Mouse (Mus musculus): Measurements from ENCODE around the gene Ctcf. TPM values are rescaled to one million over a fixed set of nuclear protein-coding genes. Genes with fewer than 3 reads are reported as not detected.

The Ctcf gene
- total and polyA plus RNA-seq, 2 experiments: 6.6 to 15.6 TPM

DNA sequence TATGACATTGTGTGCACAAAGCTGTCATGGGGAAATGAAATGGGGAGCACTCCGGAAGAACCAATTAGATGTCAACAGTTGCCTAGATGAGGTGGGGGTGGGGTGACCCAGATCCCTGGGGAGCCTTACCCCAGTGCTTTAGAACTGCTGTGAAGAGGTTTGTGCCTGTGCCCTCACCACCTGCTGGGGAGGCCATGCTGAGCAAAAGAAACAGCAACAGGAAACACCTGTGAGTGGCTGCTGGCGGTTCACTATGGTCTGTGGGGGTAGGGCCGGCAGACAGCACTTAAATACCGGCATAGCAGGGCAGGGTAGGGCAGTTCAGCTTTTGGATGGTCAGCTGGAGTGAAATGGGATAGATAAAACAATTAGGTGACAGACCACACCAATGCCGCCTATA lies 13.2 kb upstream of the Ctcf start:
- H3K4me1 ChIP-seq (ENCODE audit: control insufficient read depth, insufficient read depth, low read length): no peaks in the 10 kb centered on the region
- no peak overlapping the region for H3K9ac ChIP-seq (ENCODE audit: low read depth, low read length)
- H3K36me3 ChIP-seq (ENCODE audit: control insufficient read depth, insufficient read depth, low read length): no peaks in the 10 kb centered on the region
- no peak for TF ChIP-seq CTCF (IDR thresholded peaks at IDR 0.05; ENCODE audit: low read depth, low read length)
- WGBS: 64% methylated on average over 5 of the region's 5 CpGs
- no peak overlapping the region; the same call in 1 of the 2 replicates for H3K27ac ChIP-seq (replicated peaks; ENCODE audit: insufficient read depth, low read depth, low read length)
- DNase-seq (ENCODE audit: extremely low read depth, low read depth, low spot score): no peak
- no peak overlapping the region for H3K4me3 ChIP-seq (ENCODE audit: insufficient read depth, low read depth, low read length)
- H3K27me3 ChIP-seq (ENCODE audit: control insufficient read depth, insufficient read depth, low read length): no peaks in the 10 kb centered on the region
- no peaks in the 10 kb centered on the region for H3K79me2 ChIP-seq (ENCODE audit: control insufficient read depth, insufficient read depth, low read length)

- TF ChIP-seq POLR2A (IDR thresholded peaks at IDR 0.05; ENCODE audit: extremely low read depth, insufficient read depth, low read length) (no peak), CTCF (IDR thresholded peaks at IDR 0.05; ENCODE audit: low read depth, low read length) (no peak)
- DNase-seq (ENCODE audit: extremely low read depth, low read depth, low spot score): no peak
- Histone ChIP-seq H3K4me3 (ENCODE audit: insufficient read depth, low read depth, low read length) (no peak overlapping the region), H3K4me1 (ENCODE audit: control insufficient read depth, insufficient read depth, low read length) (no peaks in the 10 kb centered on the region), H3K79me2 (ENCODE audit: control insufficient read depth, insufficient read depth, low read length) (no peaks in the 10 kb centered on the region), H3K36me3 (ENCODE audit: control insufficient read depth, insufficient read depth, low read length) (no peaks in the 10 kb centered on the region), H3K27me3 (ENCODE audit: control insufficient read depth, insufficient read depth, low read length) (no peaks in the 10 kb centered on the region), H3K9ac (ENCODE audit: low read depth, low read length) (no peak overlapping the region), H3K27ac (replicated peaks; ENCODE audit: insufficient read depth, low read depth, low read length) (no peak overlapping the region; the same call in 1 of the 2 replicates)
- WGBS: 78% methylated on average over 7 of the region's 7 CpGs
Measured at GRCm38 (mm10) chr8:105623679-105624245, 12.6 kb upstream of the Ctcf start.

- no peak overlapping the region for H3K9ac ChIP-seq (ENCODE audit: low read depth, low read length)
- H3K79me2 ChIP-seq (ENCODE audit: control insufficient read depth, insufficient read depth, low read length): no peaks in the 10 kb centered on the region
- H3K27ac ChIP-seq (replicated peaks; ENCODE audit: insufficient read depth, low read depth, low read length): no peak overlapping the region
- H3K4me3 ChIP-seq (ENCODE audit: insufficient read depth, low read depth, low read length): no peak overlapping the region
- WGBS: 87% methylated on average over 3 of the region's 3 CpGs
- H3K27me3 ChIP-seq (ENCODE audit: control insufficient read depth, insufficient read depth, low read length): no peaks in the 10 kb centered on the region
- no peaks in the 10 kb centered on the region for H3K4me1 ChIP-seq (ENCODE audit: control insufficient read depth, insufficient read depth, low read length)
- no peaks in the 10 kb centered on the region for H3K36me3 ChIP-seq (ENCODE audit: control insufficient read depth, insufficient read depth, low read length)
- no peak for DNase-seq (ENCODE audit: extremely low read depth, low read depth, low spot score)
- TF ChIP-seq CTCF (IDR thresholded peaks at IDR 0.05; ENCODE audit: low read depth, low read length) (no peak), POLR2A (IDR thresholded peaks at IDR 0.05; ENCODE audit: extremely low read depth, insufficient read depth, low read length) (no peak)
Measured at GRCm38 (mm10) chr8:105624401-105624800, 12.0 kb upstream of the Ctcf start.

DNA sequence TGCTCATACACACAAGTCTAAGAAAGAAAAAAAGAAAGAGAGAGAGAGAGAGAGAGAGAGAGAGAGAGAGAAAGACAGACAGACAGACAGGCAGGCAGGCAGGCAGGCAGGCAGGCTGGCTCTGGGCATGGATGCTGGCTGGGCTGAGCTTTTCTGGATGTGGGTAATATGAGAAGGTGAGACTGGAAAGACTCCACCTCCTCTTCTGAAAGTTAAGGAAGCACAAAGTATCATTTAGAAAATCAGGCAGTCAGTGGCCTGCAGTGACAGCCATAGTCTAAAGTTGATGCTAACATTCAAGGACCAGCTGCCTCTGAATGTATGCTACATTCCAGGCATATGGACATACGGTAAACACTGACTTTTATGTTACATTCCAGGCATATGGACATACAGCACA lies 11.5 kb upstream of the Ctcf start:
- no peak for DNase-seq (ENCODE audit: extremely low read depth, low read depth, low spot score)
- no peak overlapping the region for H3K9ac ChIP-seq (ENCODE audit: low read depth, low read length)
- H3K27ac ChIP-seq (replicated peaks; ENCODE audit: insufficient read depth, low read depth, low read length): no peak overlapping the region
- no peaks in the 10 kb centered on the region for H3K4me1 ChIP-seq (ENCODE audit: control insufficient read depth, insufficient read depth, low read length)
- 83% methylated on average over 1 of the region's 1 CpGs for WGBS
- no peaks in the 10 kb centered on the region for H3K79me2 ChIP-seq (ENCODE audit: control insufficient read depth, insufficient read depth, low read length)
- no peak overlapping the region for H3K4me3 ChIP-seq (ENCODE audit: insufficient read depth, low read depth, low read length)
- H3K36me3 ChIP-seq (ENCODE audit: control insufficient read depth, insufficient read depth, low read length): no peaks in the 10 kb centered on the region
- TF ChIP-seq CTCF (IDR thresholded peaks at IDR 0.05; ENCODE audit: low read depth, low read length) (no peak), POLR2A (IDR thresholded peaks at IDR 0.05; ENCODE audit: extremely low read depth, insufficient read depth, low read length) (no peak)
- H3K27me3 ChIP-seq (ENCODE audit: control insufficient read depth, insufficient read depth, low read length): no peaks in the 10 kb centered on the region

- DNase-seq (ENCODE audit: extremely low read depth, low read depth, low spot score): no peak
- WGBS: 80% methylated on average over 1 of the region's 1 CpGs
- TF ChIP-seq CTCF (IDR thresholded peaks at IDR 0.05; ENCODE audit: low read depth, low read length) (no peak), POLR2A (IDR thresholded peaks at IDR 0.05; ENCODE audit: extremely low read depth, insufficient read depth, low read length) (no peak)
Measured at GRCm38 (mm10) chr8:105626086-105626485, 10.3 kb upstream of the Ctcf start.

DNA sequence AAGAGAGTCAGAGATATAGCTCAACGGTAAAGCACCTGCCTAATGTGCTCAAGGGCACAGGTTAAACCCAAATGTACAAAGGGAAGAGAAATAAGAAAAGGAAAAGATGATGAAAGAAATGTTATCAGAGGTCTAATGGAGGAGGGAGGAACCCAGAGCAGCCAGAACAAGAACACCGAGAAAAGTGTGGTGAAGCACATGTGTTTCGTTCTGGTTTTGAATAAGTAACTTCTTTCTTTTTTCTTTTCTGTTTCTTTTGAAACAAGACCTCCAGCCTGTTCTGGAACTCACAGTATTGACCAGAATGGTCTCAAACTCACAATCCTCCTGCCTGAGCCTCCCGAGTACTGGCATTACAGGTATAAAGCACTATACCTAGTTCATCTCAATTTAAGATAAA lies 7.0 kb upstream of the Ctcf start:
- no peak overlapping the region for H3K27ac ChIP-seq (replicated peaks; ENCODE audit: insufficient read depth, low read depth, low read length)
- no peak overlapping the region for H3K9ac ChIP-seq (ENCODE audit: low read depth, low read length)
- no peak for DNase-seq (ENCODE audit: extremely low read depth, low read depth, low spot score)
- TF ChIP-seq CTCF (IDR thresholded peaks at IDR 0.05; ENCODE audit: low read depth, low read length): no peak
- no peak for TF ChIP-seq POLR2A (IDR thresholded peaks at IDR 0.05; ENCODE audit: extremely low read depth, insufficient read depth, low read length)
- H3K79me2 ChIP-seq (ENCODE audit: control insufficient read depth, insufficient read depth, low read length): no peaks in the 10 kb centered on the region; the same call in 1 of the 2 replicates
- 88% methylated on average over 4 of the region's 4 CpGs for WGBS
- H3K4me3 ChIP-seq (ENCODE audit: insufficient read depth, low read depth, low read length): no peak overlapping the region
- no peaks in the 10 kb centered on the region for H3K4me1 ChIP-seq (ENCODE audit: control insufficient read depth, insufficient read depth, low read length)
- H3K36me3 ChIP-seq (ENCODE audit: control insufficient read depth, insufficient read depth, low read length): no peaks in the 10 kb centered on the region
- no peaks in the 10 kb centered on the region for H3K27me3 ChIP-seq (ENCODE audit: control insufficient read depth, insufficient read depth, low read length)

More at GRCm38 (mm10) chr8:105626086-105626485, 10.3 kb upstream of the Ctcf start:
- no peaks in the 10 kb centered on the region for H3K27me3 ChIP-seq (ENCODE audit: control insufficient read depth, insufficient read depth, low read length)
- no peaks in the 10 kb centered on the region for H3K4me1 ChIP-seq (ENCODE audit: control insufficient read depth, insufficient read depth, low read length)
- no peaks in the 10 kb centered on the region for H3K36me3 ChIP-seq (ENCODE audit: control insufficient read depth, insufficient read depth, low read length)
- H3K9ac ChIP-seq (ENCODE audit: low read depth, low read length): no peak overlapping the region
- H3K79me2 ChIP-seq (ENCODE audit: control insufficient read depth, insufficient read depth, low read length): no peaks in the 10 kb centered on the region; the same call in 1 of the 2 replicates
- H3K4me3 ChIP-seq (ENCODE audit: insufficient read depth, low read depth, low read length): no peak overlapping the region
- no peak overlapping the region for H3K27ac ChIP-seq (replicated peaks; ENCODE audit: insufficient read depth, low read depth, low read length)
